Mouse (Mus musculus): ENCODE measurements around the gene Tubb5.
"Not testable (repeated sequence)": the region's sequence is repeated elsewhere in the genome, so short reads cannot be mapped to it uniquely, and the experiment has no call there.

The Tubb5 gene

DNA sequence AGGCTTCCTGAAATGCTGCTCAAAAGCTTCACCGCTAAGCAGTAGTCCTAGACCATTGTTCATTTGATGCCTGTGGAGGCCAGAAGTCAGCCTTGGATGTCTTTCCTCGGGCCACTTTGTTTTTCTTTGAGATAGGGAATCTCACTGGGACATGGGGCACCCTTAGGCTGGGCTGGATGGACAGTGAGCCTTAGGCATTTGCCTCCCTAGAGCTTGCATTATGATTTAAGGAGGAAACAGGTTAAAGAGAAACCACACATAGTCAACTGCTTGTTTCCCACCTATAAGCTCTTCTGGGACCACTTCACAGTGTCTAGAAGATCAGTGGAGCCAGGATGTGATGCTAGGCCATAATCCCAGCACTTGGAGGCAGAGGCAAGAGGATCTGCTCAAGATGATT lies 21.7 kb upstream of the Tubb5 start:
- DNase-seq = no peak

DNA sequence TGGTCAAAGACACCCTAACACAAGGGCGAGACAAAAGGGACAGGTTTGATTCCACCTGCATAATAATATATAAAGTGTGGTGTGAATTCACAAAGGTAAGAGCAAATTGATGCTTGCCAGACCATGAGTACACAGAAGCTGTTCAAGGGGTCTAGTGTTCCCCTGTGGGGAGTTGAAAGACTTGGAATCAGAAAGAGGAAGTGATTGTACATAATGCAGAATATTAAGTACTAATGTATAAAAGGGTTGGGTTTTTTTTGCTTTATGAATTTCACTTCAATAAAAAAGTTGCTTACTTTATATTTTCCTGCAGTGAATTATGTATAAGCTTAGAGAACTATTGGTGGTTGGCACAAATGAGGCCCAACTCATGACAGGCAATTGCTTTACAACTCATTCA lies 21.3 kb upstream of the Tubb5 start:
- no peak for DNase-seq

DNA sequence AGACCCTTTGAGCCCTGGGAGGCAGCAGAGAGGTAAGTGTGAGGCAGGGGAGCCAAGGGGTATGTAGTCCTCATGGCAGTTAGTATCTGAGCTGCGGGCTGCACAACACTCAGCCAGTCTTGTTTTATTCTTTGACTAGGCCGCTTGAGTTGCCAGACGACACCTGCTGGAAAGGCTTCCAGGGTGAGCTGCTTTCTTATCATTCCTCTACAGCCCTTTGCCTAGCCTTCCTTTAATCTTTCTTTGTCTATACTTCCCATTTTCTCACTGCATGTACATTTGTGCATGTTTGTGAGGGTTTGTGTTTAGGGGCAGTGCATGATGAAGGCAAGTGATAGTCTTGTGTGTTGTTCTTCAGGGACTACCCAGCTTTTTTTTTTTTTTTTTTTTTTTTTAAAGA lies 12.9 kb upstream of the Tubb5 start:
- DNase-seq = no peak

DNA sequence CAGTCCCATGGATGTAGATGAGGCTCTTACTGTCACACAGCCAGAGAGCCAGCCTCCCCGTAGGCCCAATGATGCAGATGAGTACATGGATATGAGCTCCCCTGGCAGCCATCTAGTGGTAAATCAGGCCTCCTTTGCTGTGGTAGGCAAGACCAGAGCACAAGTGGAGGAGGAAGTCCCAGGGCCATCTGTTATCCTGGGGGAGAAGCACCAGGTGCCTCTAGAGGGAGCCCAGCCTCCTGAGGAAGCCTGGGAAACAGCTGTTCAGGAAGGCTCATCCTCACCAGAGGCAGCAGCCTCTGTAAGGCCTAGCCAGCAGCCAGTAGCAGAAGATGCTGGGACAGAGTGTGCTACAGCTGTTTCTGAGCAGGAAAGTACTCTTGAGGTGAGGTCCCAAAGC lies 10.0 kb upstream of the Tubb5 start:
- DNase-seq = no peak

DNA sequence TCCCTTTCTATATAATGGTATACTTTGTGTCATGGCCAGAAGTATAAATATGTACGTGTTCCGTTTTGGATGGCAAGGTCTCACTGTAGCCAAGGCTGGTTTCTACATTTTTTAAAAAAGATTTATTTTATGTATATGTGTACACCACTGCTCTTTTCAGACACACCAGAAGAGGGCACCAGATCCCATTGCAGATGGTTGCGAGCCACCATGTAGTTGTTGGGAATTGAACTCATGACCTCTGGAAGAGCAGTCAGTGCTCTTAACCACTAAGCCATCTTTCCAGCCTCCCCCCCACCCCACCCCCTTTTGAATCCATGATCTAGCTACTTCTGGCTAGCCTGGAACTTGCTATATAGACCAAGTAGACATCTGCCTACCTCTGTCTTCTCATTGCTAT lies 5.4 kb upstream of the Tubb5 start:
- no peak for DNase-seq

DNA sequence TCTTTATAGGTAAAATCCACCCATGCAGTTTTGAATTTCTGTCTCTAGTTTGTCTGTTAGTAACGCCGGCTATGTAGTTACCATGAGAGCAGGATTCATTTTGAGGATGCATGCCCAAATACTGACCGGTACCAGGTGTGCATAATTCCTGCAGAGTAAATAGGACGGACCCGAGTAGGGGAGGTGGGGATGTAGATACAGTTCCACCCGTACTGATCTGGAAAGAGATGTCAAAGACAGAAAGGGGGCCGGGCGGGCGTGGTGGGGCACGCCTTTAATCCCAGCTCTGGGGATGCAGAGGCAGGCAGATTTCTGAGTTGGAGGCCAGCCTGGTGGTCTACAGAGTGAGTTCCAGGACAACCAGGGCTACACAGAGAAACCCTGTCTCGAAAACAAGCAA lies 3.9 kb upstream of the Tubb5 start:
- no peak for DNase-seq

DNA sequence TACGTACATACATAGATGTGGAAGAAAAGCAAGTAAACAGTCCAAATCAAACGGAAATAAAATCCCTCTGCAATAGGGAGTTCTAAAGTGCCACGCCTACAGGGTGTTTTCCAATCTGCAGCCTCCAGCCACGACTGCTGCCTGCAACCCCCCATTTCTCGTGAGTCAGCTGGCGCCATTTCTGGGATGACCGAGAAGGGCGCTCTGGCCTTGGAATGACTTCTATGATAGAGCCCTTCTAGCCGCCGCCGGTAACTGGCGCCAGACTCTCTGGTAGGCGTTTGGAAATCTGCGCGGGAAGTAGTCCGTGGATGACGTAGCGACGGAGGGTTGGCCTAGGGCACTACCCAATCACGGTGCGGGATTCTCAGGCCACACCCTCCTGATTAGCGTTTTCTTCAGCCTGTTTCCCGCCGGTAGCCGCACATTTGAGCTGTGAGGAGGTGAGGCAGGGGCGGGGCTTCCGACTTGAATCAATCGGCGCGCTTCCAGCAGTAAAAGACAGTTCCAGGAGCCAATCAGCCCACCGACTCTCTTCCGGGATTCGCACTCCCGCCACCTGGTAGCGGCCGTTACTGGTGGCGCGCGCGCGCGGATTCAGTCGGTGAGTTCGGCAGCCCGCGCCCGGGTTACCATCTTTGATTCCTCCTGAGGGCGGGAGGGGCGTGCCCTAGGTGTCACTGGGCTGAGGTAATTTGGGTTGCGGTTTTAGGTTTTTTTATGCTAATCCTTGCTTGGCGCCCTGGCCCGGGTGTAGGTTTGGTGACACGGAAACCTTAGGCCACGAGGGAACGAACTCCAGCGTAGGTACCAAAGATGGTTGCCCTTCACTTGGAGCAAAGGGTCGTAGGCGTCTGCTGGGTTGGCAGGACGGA lies 3.2 kb upstream of the Tubb5 start, which contains the start of gene Mdc1:
TSS of gene Mdc1 (plus strand) at position 440 of the 875 bp plus-strand sequence.
- DNase-seq = peak; percentile 99 to 100

DNA sequence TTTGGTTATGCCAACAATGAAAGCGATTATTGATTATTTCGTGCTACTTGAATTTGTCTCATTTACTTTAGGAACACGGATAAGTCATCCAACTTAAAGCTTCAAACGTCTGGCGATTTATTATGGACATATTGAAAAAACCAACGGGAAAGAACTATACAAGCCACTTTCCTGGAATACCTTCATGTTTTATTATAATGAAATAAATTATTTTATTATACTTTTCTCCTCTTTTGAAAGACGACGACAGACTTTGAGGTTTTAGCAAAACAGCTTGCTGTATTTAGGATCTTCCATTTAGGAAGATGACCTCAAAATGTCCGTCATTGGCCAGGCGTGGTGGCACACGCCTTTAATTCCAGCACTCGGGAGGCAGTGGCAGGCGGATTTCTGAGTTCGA lies 2.5 kb upstream of the Tubb5 start:
- DNase-seq = no peak

DNA sequence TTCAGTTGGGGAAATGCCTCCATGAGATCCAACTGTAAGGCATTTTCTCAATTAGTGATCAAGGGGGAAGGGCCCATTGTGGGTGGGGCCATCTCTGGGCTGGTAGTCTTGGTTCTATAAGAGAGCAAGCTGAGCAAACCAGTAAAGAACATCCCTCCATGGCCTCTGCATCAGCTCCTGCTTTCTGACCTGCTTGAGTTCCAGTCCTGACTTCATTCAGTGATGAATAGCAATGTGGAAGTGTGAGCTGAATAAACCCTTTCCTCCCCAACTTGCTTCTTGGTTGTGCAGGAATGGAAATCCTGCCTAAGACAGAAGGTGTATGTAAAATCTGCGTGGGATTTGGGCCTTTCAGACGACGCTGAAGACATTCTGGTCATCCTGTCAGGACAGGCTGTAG lies 896 bp upstream of the Tubb5 start:
- DNase-seq = not testable (repeated sequence)

DNA sequence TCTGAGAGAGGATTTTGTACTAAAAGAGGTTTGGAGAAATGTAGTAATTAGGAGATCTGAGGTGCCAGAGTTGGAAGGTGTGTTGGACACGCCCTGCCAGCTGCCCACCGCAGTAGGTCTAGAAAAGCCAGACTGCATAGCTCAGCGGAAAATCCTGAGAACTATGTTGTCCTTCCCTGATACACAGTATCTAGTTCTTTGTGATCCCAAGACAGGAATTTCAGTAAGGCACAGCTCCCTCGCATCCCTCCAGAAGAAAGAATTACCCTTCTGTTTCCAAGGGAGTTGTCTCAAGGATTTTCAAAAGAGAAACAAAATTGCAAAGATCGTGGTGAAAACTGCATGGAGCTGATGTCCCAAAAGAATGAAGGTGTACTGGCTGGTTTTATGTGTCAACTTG lies 464 bp upstream of the Tubb5 start:
- DNase-seq = no peak

DNA sequence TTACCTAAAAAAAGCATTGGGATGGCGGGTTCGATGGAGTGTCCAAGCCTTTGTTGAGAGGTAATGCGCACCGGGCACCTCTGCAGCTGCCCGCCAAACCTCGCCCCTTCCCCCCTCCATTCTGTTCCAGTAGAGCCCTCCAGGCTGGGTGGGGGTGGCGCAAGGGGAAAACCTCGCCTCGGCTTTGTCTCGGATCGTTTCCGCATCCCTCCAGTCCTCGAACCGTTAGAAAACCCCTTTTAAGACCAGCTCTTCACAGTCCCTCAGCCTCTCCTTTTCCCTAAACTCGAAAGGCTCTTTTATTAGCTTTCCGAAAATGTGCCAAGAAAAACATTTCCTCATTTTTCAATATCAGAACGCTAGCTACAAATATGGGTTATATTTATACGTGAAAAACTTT lies 619 bp downstream of the Tubb5 start:
- peak; percentile 69 to 71 for DNase-seq

DNA sequence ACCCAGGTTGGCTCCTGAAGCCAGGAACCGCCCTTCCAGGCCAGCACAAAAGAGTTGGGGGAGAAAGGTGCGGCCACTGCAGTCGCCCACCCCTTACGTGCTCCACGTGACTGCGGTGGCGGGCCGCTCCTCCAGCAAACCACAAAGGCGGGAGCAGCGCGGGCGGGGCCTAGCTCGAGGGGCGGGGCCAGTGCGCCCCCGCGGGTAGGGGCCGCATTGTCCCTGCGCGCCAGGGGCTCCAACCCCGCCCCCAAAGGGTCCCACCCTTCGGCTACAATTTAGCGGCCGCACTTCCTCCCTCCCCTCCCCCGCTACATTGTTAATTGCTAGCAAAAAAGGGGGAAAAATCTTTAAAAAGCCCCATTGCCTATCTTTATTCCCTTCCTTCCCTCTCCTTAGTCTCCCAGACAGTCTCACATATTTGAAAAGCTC lies 1.1 kb downstream of the Tubb5 start:
- peak; percentile 93 to 95 for DNase-seq

DNA sequence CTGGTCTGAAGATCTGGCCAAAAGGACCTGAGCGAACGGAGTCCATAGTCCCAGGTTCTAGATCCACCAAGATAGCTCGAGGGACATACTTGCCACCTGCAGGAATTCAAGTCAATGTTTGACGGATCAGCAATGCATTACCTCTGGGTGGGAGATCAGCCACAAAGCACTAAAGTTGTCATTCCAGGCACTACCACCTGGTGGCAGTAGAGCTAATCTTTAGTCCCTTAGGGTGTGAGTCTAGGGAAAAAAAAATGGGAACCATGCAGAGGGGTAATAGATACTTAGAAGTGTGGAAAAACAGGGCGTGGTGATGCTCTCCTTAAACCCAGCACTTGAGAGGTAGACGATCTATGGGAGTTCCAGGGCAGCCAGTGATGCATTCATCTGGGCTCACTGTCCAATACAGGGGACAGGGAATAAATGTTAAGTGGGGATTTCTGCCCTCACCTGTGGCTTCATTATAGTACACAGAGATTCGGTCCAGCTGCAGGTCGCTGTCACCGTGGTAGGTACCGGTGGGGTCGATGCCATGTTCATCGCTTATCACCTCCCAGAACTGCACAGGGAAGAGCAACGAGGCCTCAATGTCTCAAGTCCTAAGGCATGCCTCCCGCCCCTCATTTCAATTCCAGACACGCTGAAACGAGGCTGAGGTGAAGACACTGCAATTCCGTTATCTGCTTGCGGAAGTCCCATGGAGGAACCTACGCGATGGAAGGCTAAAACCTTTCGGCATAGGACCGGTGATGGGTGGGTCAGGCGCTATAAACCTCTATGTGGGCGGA lies 1.7 kb downstream of the Tubb5 start:
- DNase-seq = peak; percentile 61 to 90

DNA sequence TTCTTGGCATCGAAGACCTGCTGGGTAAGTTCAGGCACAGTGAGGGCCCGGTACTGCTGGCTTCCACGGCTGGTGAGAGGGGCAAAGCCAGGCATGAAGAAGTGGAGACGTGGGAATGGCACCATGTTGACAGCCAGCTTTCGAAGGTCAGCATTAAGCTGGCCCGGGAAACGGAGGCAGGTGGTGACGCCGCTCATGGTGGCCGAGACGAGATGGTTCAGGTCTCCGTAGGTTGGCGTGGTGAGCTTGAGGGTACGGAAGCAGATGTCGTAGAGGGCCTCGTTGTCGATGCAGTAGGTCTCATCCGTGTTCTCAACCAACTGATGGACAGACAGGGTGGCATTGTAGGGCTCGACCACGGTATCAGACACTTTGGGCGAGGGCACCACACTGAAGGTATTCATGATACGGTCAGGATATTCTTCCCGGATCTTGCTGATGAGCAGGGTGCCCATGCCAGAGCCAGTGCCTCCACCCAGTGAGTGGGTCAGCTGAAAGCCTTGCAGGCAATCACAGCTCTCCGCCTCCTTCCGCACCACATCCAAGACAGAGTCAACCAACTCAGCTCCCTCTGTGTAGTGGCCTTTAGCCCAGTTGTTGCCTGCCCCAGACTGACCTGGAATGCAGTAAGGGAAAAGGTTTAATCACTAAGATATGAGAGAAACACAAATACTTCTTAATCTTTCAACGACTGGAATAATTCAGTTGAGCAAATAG lies 2.5 kb downstream of the Tubb5 start:
- DNase-seq = no peak

DNA sequence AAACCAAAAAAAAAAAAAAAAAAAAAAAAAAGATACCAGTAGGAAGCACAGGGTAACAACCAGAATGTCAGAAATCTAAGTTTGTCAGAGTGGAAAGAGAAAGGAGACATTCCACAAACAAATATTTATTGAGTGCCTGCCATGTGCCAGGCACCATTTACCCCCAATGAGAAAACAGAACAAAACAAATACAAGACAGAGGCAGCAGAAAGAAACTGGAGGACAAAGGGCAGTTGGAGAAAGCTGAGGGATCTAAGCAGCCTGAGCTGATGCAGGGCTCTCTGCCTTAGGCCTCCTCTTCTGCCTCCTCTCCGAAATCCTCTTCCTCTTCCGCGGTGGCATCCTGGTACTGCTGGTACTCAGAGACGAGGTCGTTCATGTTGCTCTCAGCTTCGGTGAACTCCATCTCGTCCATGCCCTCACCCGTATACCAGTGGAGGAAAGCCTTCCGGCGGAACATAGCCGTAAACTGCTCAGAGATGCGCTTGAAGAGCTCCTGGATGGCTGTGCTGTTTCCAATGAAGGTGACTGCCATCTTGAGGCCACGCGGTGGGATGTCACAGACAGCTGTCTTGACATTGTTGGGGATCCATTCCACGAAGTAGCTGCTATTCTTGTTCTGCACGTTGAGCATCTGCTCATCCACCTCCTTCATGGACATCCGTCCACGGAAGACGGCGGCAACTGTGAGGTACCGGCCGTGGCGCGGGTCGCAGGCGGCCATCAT lies 3.2 kb downstream of the Tubb5 start:
- DNase-seq = peak in 1 of 2 experiments; percentile 40

DNA sequence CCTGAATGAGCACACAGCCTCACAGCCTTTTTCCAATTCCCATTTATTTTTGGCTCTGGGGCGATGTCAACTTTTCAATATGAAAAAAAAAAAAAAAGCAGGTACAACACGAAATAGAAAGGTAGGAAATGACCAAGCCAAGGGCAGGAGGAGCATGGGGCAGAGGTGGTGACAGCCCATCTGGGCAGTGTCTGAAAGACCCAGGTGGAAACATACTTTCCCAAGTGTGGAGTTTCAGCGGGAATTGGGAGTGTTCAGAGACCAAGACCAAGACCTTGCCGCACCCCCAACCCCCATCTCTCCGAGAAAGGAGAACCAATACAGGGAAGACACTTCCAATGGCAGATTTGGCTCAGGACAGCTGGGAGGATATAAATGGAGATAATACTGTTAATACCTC lies 4.2 kb downstream of the Tubb5 start:
- DNase-seq = no peak

DNA sequence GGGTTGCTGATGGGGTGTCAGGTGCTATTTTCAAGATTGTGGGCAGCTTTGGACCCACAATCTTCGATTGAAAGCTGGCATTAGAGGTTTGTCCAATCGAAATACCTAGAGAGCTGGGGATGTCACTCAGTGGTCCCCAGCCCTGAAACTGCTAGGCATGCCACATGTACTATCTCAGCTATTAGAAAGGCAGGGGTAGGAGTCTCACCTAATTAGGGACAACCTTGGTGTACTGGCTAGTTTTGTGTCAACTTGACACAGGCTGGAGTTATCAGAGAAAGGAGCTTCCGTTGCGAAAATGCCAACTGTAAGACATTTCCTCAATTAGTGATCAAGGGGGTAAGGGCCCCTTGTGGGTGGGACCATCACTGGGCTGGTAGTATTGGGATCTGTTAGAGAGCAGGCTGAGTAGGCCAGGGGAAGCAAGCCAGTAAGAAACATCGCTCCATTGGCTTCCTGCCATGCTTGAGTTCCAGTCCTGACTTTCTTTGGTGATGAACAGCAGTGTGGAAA lies 4.8 kb downstream of the Tubb5 start:
- no peak for DNase-seq

DNA sequence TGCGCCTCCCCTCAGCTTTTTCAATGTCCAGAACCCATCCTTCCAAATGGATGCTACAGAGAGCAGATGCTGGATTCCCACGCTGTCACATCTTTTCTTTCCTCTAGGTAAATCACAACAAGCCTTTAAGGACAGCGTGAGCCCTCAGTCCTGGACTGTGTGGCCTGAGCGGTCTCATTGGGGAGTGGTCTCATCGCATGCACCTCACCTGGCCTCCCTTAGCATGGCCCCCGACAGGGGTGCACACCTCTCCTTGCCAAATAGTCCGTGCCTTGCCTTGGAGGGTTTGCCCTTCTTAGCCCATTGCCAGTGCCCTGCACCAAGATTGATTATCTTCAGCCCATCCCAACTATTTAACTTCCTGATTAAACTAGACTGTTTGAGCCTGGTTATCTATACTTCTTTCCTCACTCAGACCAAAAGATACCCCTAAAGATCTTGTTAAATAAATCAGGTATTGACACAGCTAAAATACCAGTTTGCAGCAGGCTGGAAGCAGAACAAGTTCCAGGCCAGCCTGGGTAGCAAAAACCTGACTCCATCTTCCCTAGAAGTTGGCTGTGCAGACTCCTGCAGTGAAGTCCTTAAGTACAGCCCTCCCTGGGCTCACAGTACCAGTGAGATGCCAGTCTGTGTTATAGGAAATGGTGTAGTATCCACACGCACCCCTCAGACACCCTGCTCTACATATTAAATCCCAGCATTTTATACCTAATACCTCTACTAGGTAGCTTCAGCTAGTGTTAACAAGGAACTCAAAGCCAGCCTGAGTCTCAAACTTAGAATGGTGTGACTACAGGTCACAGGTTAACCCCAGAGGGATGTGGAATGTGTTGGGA lies 5.5 kb downstream of the Tubb5 start:
- no peak for DNase-seq

DNA sequence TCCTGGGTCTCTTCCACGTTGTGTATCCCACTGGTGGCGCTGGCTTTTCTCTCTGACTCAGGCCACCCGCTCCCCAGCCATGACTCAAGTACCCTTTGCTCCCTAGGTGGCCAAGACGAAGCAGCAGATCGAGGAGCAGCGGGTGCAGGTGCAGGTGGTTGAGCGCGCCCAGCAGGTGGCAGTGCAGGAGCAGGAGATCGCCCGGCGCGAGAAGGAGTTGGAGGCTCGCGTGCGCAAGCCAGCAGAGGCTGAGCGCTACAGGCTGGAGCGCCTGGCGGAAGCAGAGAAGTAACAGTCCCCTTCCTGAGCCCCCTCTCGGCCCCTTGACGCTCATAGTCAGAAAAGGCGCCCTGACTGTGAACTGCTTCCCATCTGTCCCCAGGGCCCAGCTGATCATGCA lies 8.4 kb downstream of the Tubb5 start:
- peak; percentile 91 to 92 for DNase-seq

DNA sequence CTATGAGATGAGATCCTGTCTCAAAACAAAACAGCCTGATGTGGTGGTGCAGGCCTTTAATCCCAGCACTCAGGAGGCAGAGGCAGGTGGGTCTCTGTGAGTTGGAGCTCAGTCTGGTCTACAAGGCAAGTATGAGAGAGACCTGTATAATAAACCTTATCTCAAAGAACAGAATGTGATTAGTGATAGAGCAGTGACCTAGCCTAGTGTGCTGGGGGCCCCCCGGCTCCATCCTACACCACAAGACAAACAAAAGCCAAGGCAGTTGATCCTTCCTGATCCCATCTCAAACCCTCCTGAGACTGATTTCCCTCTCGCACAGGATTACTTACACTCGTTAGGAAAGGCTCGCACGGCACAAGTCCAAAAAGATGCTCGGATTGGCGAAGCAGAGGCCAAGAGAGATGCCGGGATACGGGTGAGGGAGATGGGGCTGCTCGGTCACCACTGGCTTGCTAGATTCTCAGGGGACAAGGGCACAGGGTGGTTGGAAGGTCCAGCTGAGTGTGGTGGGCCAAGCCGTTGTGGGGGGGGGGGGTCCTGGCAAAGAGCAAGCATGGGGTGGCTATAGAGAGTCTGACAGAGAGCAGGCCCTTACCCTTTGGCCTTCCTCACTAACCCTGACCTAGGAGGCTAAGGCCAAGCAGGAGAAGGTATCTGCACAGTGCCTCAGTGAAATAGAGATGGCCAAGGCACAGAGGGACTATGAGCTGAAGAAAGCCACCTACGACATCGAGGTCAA lies 12.8 kb downstream of the Tubb5 start:
- DNase-seq = no peak

DNA sequence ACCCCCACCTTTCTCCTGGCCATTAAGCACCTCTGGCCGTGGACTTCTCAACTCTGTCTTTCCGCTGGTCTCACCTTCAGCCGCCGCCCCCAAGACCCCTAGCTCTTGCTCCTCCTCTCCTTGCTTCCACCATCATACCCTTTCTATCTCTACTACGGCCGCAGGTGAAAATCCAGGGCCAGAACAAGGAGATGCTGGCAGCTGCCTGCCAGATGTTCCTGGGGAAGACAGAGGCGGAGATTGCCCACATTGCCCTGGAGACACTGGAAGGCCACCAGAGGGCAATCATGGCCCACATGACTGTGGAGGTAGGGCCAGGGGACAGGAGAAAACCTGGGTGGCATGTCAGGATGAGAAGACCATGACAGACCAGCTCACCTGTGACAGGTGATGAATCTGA lies 13.7 kb downstream of the Tubb5 start:
- DNase-seq = no peak

All from lung, postnatal 4 days (tissue).